Mouse (Mus musculus): ENCODE data around the gene Mum1. TPM values are rescaled to one million over a fixed set of nuclear protein-coding genes. Genes with fewer than 3 reads are reported as not detected.

Gene Mum1
- total and polyA plus RNA-seq, 2 experiments from 2014 or later, result 42.4 to 45.1 TPM

GRCm38 (mm10) chr10:80182547-80182946, 43.7 kb upstream of the Mum1 start:
- H3K27ac ChIP-seq (ENCODE audit: low read depth, low read length), result 0 out of 2 replicates have a peak overlapping the region, but pooled peaks have one; percentile 26
- TF ChIP-seq CTCF (IDR thresholded peaks at IDR 0.05), result no peak
- peak overlapping the region; percentile 57 for H3K9ac ChIP-seq (replicated peaks; ENCODE audit: low read length, poor library complexity, severe bottlenecking)
- peak overlapping the region; percentile 68; the same call in 1 of the 2 replicates for H3K4me3 ChIP-seq (ENCODE audit: low read depth, low read length)
- H3K4me2 ChIP-seq (ENCODE audit: low read depth, low read length, poor library complexity, severe bottlenecking), result peak overlapping the region; percentile 86
- peaks cover 18% of the 10 kb centered on the region; the same call in 1 of the 2 replicates for H3K4me1 ChIP-seq (ENCODE audit: insufficient read depth, low read length)
- DNase-seq (ENCODE audit: low spot score), result no peak
- H3K9me3 ChIP-seq (ENCODE audit: low read length), result no peaks in the 10 kb centered on the region
- H3K27me3 ChIP-seq (ENCODE audit: insufficient read depth, low read length), result no peaks in the 10 kb centered on the region
- 60% methylated on average over 7 of the region's 7 CpGs for WGBS
- peaks cover 8% of the 10 kb centered on the region; the same call in 1 of the 2 replicates for H3K36me3 ChIP-seq (ENCODE audit: insufficient read depth, low read length)
- ATAC-seq (ENCODE audit: low FRiP score), result no peak

GRCm38 (mm10) chr10:80186649-80187048, 39.6 kb upstream of the Mum1 start:
- no peak for TF ChIP-seq CTCF (IDR thresholded peaks at IDR 0.05)
- no peak overlapping the region for H3K9ac ChIP-seq (replicated peaks; ENCODE audit: low read length, poor library complexity, severe bottlenecking)
- WGBS, result 43% methylated on average over 27 of the region's 27 CpGs
- H3K36me3 ChIP-seq (ENCODE audit: insufficient read depth, low read length), result peaks cover 19% of the 10 kb centered on the region
- H3K9me3 ChIP-seq (ENCODE audit: low read length), result no peaks in the 10 kb centered on the region
- H3K27me3 ChIP-seq (ENCODE audit: insufficient read depth, low read length), result no peaks in the 10 kb centered on the region
- 0 out of 2 replicates have a peak, but pooled peaks cover 4% of the 10 kb centered on the region for H3K4me1 ChIP-seq (ENCODE audit: insufficient read depth, low read length)
- H3K4me3 ChIP-seq (ENCODE audit: low read depth, low read length), result no peak overlapping the region
- H3K4me2 ChIP-seq (ENCODE audit: low read depth, low read length, poor library complexity, severe bottlenecking), result no peak overlapping the region
- DNase-seq (ENCODE audit: low spot score) (no peak), ATAC-seq (ENCODE audit: low FRiP score) (no peak)
- no peak overlapping the region for H3K27ac ChIP-seq (ENCODE audit: low read depth, low read length)

GRCm38 (mm10) chr10:80187739-80188138, 38.5 kb upstream of the Mum1 start:
- no peak overlapping the region for H3K4me3 ChIP-seq (ENCODE audit: low read depth, low read length)
- H3K36me3 ChIP-seq (ENCODE audit: insufficient read depth, low read length), result peaks cover 19% of the 10 kb centered on the region
- no peak for TF ChIP-seq CTCF (IDR thresholded peaks at IDR 0.05)
- H3K4me1 ChIP-seq (ENCODE audit: insufficient read depth, low read length), result no peaks in the 10 kb centered on the region
- 58% methylated on average over 10 of the region's 10 CpGs for WGBS
- DNase-seq (ENCODE audit: low spot score), result no peak
- no peaks in the 10 kb centered on the region for H3K9me3 ChIP-seq (ENCODE audit: low read length)
- H3K9ac ChIP-seq (replicated peaks; ENCODE audit: low read length, poor library complexity, severe bottlenecking), result no peak overlapping the region
- no peak for ATAC-seq (ENCODE audit: low FRiP score)
- H3K27me3 ChIP-seq (ENCODE audit: insufficient read depth, low read length), result no peaks in the 10 kb centered on the region
- no peak overlapping the region for H3K27ac ChIP-seq (ENCODE audit: low read depth, low read length)
- no peak overlapping the region for H3K4me2 ChIP-seq (ENCODE audit: low read depth, low read length, poor library complexity, severe bottlenecking)

GRCm38 (mm10) chr10:80188453-80189024, 37.7 kb upstream of the Mum1 start:
- H3K4me2 ChIP-seq (ENCODE audit: low read depth, low read length, poor library complexity, severe bottlenecking), result no peak overlapping the region
- H3K4me1 ChIP-seq (ENCODE audit: insufficient read depth, low read length), result no peaks in the 10 kb centered on the region
- H3K9me3 ChIP-seq (ENCODE audit: low read length), result no peaks in the 10 kb centered on the region
- ATAC-seq (ENCODE audit: low FRiP score) (no peak), DNase-seq (ENCODE audit: low spot score) (no peak)
- no peak overlapping the region for H3K27ac ChIP-seq (ENCODE audit: low read depth, low read length)
- 40% methylated on average over 15 of the region's 15 CpGs for WGBS
- H3K36me3 ChIP-seq (ENCODE audit: insufficient read depth, low read length), result peaks cover 19% of the 10 kb centered on the region
- no peaks in the 10 kb centered on the region for H3K27me3 ChIP-seq (ENCODE audit: insufficient read depth, low read length)
- peak overlapping the region; percentile 10; the same call in 1 of the 2 replicates for H3K9ac ChIP-seq (replicated peaks; ENCODE audit: low read length, poor library complexity, severe bottlenecking)
- no peak for TF ChIP-seq CTCF (IDR thresholded peaks at IDR 0.05)
- no peak overlapping the region for H3K4me3 ChIP-seq (ENCODE audit: low read depth, low read length)

GRCm38 (mm10) chr10:80189999-80190398, 36.2 kb upstream of the Mum1 start:
- H3K36me3 ChIP-seq (ENCODE audit: insufficient read depth, low read length), result peaks cover 19% of the 10 kb centered on the region
- no peaks in the 10 kb centered on the region for H3K4me1 ChIP-seq (ENCODE audit: insufficient read depth, low read length)
- peak overlapping the region; percentile 58 for H3K4me2 ChIP-seq (ENCODE audit: low read depth, low read length, poor library complexity, severe bottlenecking)
- no peaks in the 10 kb centered on the region for H3K9me3 ChIP-seq (ENCODE audit: low read length)
- ATAC-seq (ENCODE audit: low FRiP score) (no peak), DNase-seq (ENCODE audit: low spot score) (no peak)
- peak overlapping the region; percentile 62 for H3K9ac ChIP-seq (replicated peaks; ENCODE audit: low read length, poor library complexity, severe bottlenecking)
- 9% methylated on average over 21 of the region's 21 CpGs for WGBS
- H3K27ac ChIP-seq (ENCODE audit: low read depth, low read length), result peak overlapping the region; percentile 84
- H3K27me3 ChIP-seq (ENCODE audit: insufficient read depth, low read length), result no peaks in the 10 kb centered on the region
- H3K4me3 ChIP-seq (ENCODE audit: low read depth, low read length), result peak overlapping the region; percentile 30
- no peak for TF ChIP-seq CTCF (IDR thresholded peaks at IDR 0.05)

- peak; percentile 59 for ATAC-seq (ENCODE audit: low FRiP score)
- 4% methylated on average over 47 of the region's 48 CpGs for WGBS
- no peaks in the 10 kb centered on the region for H3K27me3 ChIP-seq (ENCODE audit: insufficient read depth, low read length)
- no peaks in the 10 kb centered on the region for H3K4me1 ChIP-seq (ENCODE audit: insufficient read depth, low read length)
- H3K27ac ChIP-seq (ENCODE audit: low read depth, low read length), result peak overlapping the region; percentile 84
- H3K9ac ChIP-seq (replicated peaks; ENCODE audit: low read length, poor library complexity, severe bottlenecking), result peak overlapping the region; percentile 62
- H3K4me3 ChIP-seq (ENCODE audit: low read depth, low read length), result peak overlapping the region; percentile 30
- H3K9me3 ChIP-seq (ENCODE audit: low read length), result no peaks in the 10 kb centered on the region
- peak overlapping the region; percentile 58 for H3K4me2 ChIP-seq (ENCODE audit: low read depth, low read length, poor library complexity, severe bottlenecking)
- TF ChIP-seq CTCF (IDR thresholded peaks at IDR 0.05), result no peak
- peaks cover 19% of the 10 kb centered on the region for H3K36me3 ChIP-seq (ENCODE audit: insufficient read depth, low read length)
- DNase-seq (ENCODE audit: low spot score), result peak; percentile 65
These were observed 35.7 kb upstream of the Mum1 start for GRCm38 (mm10) chr10:80190491-80191051.
